Mouse (Mus musculus): ENCODE results near the gene Ubn1.

- no peak for TF ChIP-seq CTCF (IDR thresholded peaks at IDR 0.05; ENCODE audit: low read depth)
- no peak for TF ChIP-seq EP300 (IDR thresholded peaks at IDR 0.05; ENCODE audit: low read depth)
These were observed 579 bp upstream of the Ubn1 start for GRCm38 (mm10) chr16:5049182-5049773.

All from heart, postnatal 0 days (tissue).